Mouse (Mus musculus): ENCODE results near the gene 1700001C02Rik. TPM values are rescaled to one million over a fixed set of nuclear protein-coding genes. Genes with fewer than 3 reads are reported as not detected.
A peak's percentile ranks its signal among the peaks of the same experiment; 100 is the strongest.

1700001C02Rik gene
- polyA plus RNA-seq, 1 experiment from 2014 or later: not detected

GRCm38 (mm10) chr5:30527129-30527528 is 61.3 kb downstream of the 1700001C02Rik start:
- no peaks in the 10 kb centered on the region for H3K9me3 ChIP-seq (ENCODE audit: low read depth, low read length)

GRCm38 (mm10) chr5:30528906-30529305 is 63.1 kb downstream of the 1700001C02Rik start:
- Histone ChIP-seq H3K27ac (ENCODE audit: low read depth) (no peak overlapping the region), H3K9me3 (ENCODE audit: low read depth, low read length) (no peaks in the 10 kb centered on the region), H3K36me3 (ENCODE audit: insufficient read depth) (no peaks in the 10 kb centered on the region), H3K4me3 (ENCODE audit: low read depth, low read length) (no peak overlapping the region), H3K9ac (no peak overlapping the region), H3K27me3 (ENCODE audit: insufficient read depth, low read length) (no peaks in the 10 kb centered on the region), H3K4me2 (no peak overlapping the region), H3K4me1 (ENCODE audit: insufficient read depth) (peaks cover 26% of the 10 kb centered on the region)
- no peak for DNase-seq
- WGBS: 35% methylated on average over 4 of the region's 4 CpGs
- TF ChIP-seq CTCF (IDR thresholded peaks at IDR 0.05; ENCODE audit: low read depth): no peak
- ATAC-seq (ENCODE audit: insufficient read depth): no peak

More at GRCm38 (mm10) chr5:30527129-30527528, 61.3 kb downstream of the 1700001C02Rik start:
- no peaks in the 10 kb centered on the region for H3K36me3 ChIP-seq (ENCODE audit: insufficient read depth)
- WGBS: 40% methylated on average over 5 of the region's 5 CpGs
- H3K4me1 ChIP-seq (ENCODE audit: insufficient read depth): peaks cover 26% of the 10 kb centered on the region
- no peak for TF ChIP-seq CTCF (IDR thresholded peaks at IDR 0.05; ENCODE audit: low read depth)
- H3K9ac ChIP-seq: no peak overlapping the region
- peak overlapping the region; percentile 87 for H3K27ac ChIP-seq (ENCODE audit: low read depth)
- H3K27me3 ChIP-seq (ENCODE audit: insufficient read depth, low read length): no peaks in the 10 kb centered on the region
- no peak overlapping the region for H3K4me3 ChIP-seq (ENCODE audit: low read depth, low read length)
- ATAC-seq (ENCODE audit: insufficient read depth): no peak
- H3K4me2 ChIP-seq: no peak overlapping the region
- peak; percentile 51 for DNase-seq

Other genes with a start within 250 kb of the 1700001C02Rik start
- 18.9 and 19.2 TPM in 2 replicates for gene Selenoi, start 233.5 kb upstream of the 1700001C02Rik start, polyA plus RNA-seq (2014; fragmentation: Nextera tagmentation; extraction: Ambion mirVana)
- gene Drc1, start 184.7 kb upstream of the 1700001C02Rik start, polyA plus RNA-seq (2014; fragmentation: Nextera tagmentation; extraction: Ambion mirVana): 0.46 and 0.51 TPM in 2 replicates
- 1.4 and 1.7 TPM in 2 replicates for gene Otof, start 4.1 kb upstream of the 1700001C02Rik start, polyA plus RNA-seq (2014; fragmentation: Nextera tagmentation; extraction: Ambion mirVana)
- gene Cib4, start 79.8 kb downstream of the 1700001C02Rik start, polyA plus RNA-seq (2014; fragmentation: Nextera tagmentation; extraction: Ambion mirVana): 0.26 TPM in 1 of 2 replicates, not detected in the other
- 29.9 and 30.3 TPM in 2 replicates for gene Kcnk3, start 122.1 kb downstream of the 1700001C02Rik start, polyA plus RNA-seq (2014; fragmentation: Nextera tagmentation; extraction: Ambion mirVana)
- gene Slc35f6, start 181.9 kb downstream of the 1700001C02Rik start, polyA plus RNA-seq (2014; fragmentation: Nextera tagmentation; extraction: Ambion mirVana): 27.6 and 29.5 TPM in 2 replicates
- gene Cenpa, start 200.7 kb downstream of the 1700001C02Rik start, polyA plus RNA-seq (2014; fragmentation: Nextera tagmentation; extraction: Ambion mirVana): 416 and 454 TPM in 2 replicates
- 6.6 and 7.3 TPM in 2 replicates for gene Dpysl5, start 245.5 kb downstream of the 1700001C02Rik start, polyA plus RNA-seq (2014; fragmentation: Nextera tagmentation; extraction: Ambion mirVana)

Data from lung, embryonic 14.5 days (tissue).